Mouse (Mus musculus) heart, adult 9 months (tissue): ENCODE results near the gene Atp8a2.

Experiments used
- DNase-seq, 2 experiments: peaks; one replicate each; pipeline ENCODE4 v3.0.0; 2022; ENCODE audit warnings: low spot score in 2 of 2

Gene Atp8a2

DNA sequence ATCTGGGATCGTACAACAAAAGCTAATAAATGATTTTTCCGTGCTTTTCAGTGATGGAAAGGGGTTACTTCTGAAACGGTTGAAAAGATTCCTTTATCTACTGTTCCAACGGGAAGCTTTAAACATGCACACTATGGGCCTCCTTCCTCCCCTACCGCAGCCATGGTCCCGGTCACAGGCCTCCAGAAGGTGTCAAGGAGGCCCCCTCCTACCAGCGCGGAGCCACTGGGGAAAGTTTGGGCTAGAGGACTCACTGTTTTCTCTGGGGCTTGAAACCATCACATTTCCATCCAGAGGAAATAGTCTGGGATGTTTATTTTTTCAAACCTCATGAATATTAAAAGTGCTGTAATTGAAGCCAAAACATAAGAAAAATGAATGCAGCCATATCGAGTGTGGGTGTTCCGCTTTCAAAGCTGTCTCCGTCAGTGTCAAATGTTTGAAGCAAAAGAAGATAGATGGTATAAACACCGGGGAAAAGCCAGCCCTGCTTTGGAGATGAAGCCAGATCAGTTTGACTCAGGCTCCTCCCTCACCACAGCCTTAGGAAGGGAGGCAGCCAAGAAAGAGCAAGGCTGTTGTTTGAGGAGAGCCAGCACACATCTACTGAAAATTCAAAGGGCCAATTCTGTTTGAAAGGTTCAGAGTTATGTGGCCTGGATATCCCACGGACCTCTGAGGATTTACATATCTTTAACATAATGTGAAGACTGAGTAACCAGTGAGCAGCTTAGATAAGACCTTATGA is 481.1 kb downstream of the Atp8a2 start:
- DNase-seq: no peak

DNA sequence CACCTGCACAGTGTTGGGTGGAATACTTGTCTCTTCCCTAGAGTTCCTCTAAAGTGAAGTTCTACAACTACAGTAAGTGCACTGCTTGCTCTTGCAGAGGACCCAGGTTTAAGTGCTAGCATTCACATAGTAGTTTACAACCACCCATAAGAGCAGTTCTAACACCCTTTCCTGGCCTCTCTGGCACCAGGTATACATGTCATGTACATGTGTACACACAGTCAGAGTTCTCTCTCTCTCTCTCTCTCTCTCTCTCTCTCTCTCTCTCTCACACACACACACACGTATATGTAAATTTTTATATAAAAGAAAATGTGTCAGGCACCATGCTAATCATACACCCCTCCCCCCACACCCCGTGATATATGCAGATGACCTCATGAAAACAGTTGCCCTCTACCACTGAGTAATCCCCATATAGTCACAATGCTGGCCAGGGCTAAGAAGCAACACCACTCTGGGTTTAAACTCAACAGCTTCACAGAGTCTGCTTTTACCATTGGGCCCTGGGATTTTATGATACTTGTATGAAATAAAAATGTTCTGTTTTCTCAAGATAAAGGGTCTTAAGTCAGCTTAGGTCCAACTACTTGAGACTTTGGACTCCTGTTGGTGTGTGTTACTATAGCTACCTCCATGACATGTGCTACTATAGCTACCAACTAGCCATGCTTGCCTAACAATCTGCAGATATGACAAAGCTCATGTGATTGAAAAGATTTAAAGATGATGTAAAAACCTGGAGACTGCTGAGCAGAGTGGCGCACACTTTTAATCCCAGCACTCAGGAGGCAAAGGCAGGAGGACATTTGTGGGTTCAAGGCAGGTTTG is 487.3 kb downstream of the Atp8a2 start:
- no peak for DNase-seq

DNA sequence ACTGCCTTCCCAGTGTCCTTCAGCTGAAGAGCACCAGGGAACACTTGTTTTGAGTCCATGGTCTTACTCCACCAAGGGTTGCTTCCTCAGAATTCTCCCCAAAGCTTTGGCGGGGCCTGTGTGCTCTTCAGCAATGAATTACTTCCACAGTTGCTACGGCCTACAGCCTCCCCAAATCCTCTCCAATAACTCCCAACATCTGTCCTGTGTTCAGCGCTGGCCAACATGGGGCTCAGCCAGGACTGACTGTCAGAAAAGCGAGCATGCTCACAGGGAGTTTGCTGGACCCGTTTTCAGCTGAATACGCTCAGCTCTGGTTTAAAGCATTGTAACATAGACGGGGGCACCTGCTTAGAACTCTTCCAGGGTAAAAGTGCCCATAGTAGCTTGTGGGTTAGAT is 489.0 kb downstream of the Atp8a2 start:
- peak in 1 of 2 experiments; percentile 15 for DNase-seq

GRCm38 (mm10) chr14:59705326-59706058 is 491.5 kb downstream of the Atp8a2 start:
- no peak for DNase-seq

DNA sequence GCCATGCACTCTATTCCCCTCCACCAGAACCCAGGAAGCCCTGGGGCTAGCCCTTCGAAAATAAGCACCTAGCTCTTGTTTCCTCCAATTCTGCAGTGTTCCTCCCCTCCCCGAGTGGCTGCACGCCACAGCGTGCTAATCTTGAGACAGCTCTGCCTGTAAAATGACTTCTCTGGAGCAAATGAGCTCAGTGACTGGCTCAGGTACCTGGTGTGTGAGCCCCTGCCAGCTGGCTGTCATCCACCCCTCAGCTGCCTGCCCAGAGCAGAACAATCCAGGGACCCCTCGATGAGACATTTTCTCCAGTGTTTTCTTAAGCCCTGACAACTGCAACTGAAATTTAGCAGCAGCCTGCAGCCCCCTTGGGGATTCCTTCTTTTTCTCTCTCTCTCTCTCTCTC is 495.5 kb downstream of the Atp8a2 start:
- peak; percentile 16 to 22 for DNase-seq

DNA sequence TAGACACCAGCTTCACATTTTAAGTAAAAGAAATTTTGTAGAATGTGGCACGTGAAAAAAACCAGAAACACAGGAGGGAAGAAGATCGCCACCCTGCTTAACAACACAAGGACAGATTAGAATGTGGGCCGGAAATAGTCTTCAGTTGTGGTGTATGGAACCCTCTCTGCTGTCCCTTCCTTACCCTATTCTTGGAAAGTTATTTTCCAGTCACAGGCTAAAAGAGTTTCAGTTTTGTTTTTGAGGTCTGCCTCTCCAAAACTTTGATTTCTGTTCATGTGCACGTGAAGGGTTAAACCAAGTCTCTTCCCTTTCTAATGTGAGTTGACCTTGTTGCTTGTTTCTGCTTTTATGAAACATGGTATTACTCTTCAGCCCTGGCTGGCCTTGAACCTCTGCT is 501.8 kb downstream of the Atp8a2 start:
- no peak for DNase-seq

DNA sequence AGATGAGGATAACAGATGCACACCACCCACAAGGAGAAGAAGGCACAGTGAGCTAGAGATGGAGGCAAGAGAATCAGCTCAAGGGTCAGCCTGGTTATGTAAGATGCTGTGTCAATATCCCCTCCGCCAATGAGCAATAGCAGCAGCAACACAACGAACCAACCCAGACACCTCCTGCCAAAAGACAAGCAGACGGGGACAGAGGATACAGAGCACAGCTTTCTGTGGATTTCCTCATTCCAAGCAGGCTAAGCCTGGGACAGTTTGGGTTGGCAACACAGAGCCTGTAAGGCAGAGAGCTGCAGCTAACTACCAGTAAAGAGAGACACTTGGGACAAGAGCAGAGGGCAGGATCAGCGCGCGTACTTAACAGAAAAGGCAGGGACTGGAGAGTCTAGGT is 504.8 kb downstream of the Atp8a2 start:
- DNase-seq: peak in 1 of 2 experiments; percentile 7

GRCm38 (mm10) chr14:59691402-59691801 is 505.6 kb downstream of the Atp8a2 start:
- no peak for DNase-seq

DNA sequence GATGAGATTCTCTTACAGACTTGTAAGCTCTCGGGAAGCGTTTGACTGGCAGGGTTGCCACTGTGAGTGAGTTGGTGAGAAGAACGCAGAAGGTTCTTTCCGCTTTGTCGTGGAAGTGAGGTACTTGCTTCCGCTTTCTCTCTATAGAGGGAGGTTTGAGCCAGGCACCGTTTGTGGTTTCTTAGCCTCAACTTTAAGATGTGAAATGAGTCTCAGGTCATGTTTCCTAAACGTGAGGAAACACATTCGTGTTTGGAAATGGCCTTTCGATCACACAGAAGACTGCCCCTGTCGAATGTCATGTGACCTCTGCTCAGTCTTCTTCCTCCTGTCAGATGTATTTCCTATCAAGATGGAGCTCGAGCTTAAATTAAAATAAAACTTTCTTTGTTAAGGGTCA is 506.0 kb downstream of the Atp8a2 start:
- no peak for DNase-seq

DNA sequence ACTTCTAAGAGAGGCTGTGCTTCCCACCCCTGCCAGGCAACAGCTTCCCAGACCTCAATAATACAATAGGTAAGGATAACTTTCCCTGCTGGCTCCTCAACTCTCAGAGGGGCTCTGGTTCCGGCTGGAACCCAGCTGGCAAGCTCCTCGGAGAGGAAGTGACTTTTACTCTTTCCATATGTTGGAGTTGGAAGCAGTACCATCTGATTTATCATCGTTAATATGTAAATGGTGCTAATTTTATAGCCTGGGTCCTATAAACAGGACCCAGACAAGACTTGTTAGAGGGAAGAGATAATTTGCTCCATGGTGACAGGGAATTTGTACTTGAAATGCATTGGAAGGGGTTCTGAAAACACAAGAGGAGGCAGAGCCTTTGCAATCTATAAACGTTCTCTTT is 507.4 kb downstream of the Atp8a2 start:
- DNase-seq: no peak

GRCm38 (mm10) chr14:59686229-59686628 is 510.8 kb downstream of the Atp8a2 start:
- no peak for DNase-seq

DNA sequence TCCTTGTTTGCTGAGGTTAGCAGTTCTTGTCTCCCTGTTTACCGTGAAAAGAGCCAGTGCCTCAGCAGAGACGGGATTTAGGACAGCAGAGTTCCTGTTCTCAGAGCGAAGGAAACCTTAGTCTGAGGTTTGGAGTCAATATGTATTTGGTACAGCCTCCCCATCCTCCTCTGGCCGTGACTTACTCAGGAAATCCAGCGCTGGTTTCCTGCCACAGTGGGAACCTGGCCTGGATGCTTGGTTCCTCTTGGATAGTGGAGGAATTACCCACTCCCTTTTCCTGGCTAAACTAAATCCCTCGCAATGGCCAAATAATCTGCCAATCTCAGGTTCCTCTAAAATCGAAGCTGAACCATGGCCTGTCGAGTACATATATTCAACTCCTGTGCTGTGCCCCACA is 511.6 kb downstream of the Atp8a2 start:
- DNase-seq: peak in 1 of 2 experiments; percentile 19

- no peak for DNase-seq
Observed at GRCm38 (mm10) chr14:59681906-59682305, 515.1 kb downstream of the Atp8a2 start.

- no peak for DNase-seq
Observed at GRCm38 (mm10) chr14:59677598-59678003, 519.4 kb downstream of the Atp8a2 start.

- DNase-seq: no peak
Observed at GRCm38 (mm10) chr14:59675330-59675729, 521.6 kb downstream of the Atp8a2 start.

GRCm38 (mm10) chr14:59674556-59674955 is 522.4 kb downstream of the Atp8a2 start:
- no peak for DNase-seq

GRCm38 (mm10) chr14:59672893-59673515 is 524.0 kb downstream of the Atp8a2 start:
- DNase-seq: no peak

- DNase-seq: no peak
Observed at GRCm38 (mm10) chr14:59657098-59657497, 539.9 kb downstream of the Atp8a2 start.

- no peak for DNase-seq
Observed at GRCm38 (mm10) chr14:59656591-59656990, 540.4 kb downstream of the Atp8a2 start.

DNA sequence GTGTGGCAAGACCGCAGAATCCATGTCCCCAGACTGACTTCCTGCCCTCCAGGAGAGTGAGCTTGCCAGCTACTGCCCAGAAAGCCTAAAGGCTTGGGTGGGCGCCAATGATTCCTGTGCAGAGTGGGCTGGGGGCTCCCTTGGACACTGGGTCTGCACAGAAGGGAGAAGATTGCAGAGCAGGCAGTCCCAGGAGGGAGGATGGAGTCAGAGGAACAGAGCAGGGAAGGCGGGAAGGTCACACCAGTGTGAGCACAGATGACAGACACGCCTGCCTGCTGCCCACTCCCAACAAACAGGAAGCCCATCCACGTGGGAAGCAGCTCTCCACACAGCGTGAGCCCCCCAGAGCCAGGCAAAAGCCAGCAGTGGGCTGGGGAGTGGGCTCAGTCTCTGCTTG is 547.6 kb downstream of the Atp8a2 start:
- DNase-seq: no peak

DNA sequence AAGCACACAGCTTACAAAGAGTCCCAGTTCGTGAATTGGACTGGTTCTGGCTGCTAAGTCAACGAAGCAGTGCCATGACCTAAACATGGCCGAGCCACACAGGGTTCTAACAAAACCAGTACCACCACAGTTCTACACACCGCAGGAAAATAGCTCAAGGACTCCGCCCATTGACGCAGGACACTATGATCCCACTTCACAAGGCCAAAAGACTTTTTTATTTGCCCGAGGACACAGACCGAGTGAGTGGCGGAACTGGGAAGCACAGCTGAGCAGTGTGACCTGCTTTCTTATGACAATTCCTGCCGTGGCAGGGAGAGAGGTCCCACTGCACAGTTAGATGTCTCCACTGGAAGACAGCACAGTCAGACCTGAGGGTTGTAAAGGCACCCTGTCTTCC is 548.4 kb downstream of the Atp8a2 start:
- no peak for DNase-seq
